Mouse (Mus musculus) frontal cortex, postnatal 14 days (tissue): Measurements from ENCODE around the gene Acot3.

Source experiments
- DNase-seq, 2 experiments: peaks; one replicate each; pipeline ENCODE4 v3.0.0; 2022; ENCODE audit warnings: low spot score in 2 of 2

The Acot3 gene

DNA sequence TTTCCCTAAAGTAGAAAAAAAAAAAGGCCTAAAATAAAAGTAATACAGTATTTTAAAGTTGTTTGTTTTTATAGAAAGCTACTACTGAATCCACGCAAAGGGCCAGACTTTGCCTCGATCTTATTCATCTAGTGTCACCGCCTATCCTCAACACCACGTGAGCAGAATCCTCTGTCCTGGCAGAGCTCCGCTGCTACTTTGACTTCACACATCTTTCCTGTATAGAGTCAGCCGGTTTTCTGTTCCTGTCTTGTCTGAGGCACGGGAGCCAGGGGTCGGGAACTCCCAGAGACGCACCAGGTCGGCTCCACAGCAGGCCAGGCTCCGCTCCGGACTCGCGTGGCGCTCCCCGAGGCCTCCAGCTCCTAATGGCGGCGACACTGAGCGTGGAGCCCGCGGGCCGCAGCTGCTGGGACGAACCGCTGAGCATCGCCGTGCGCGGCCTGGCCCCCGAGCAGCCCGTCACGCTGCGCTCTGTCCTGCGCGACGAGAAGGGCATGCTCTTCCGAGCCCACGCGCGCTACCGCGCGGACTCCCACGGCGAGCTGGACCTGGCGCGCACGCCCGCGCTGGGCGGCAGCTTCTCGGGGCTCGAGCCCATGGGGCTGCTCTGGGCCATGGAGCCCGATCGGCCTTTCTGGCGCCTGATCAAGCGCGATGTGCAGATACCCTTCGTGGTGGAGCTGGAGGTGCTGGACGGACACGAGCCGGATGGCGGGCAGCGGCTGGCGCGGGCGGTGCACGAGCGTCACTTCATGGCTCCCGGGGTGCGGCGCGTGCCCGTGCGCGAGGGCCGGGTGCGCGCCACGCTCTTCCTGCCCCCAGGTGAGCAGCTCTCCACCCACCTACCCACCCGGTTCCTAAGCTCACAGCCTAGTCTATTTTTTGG is 48.9 kb downstream of the Acot3 start, which contains the start of gene Acot6:
Gene Acot6, plus strand, starts transcription at position 51 of the 889 bp plus-strand sequence.
- peak; percentile 13 to 14 for DNase-seq

GRCm38 (mm10) chr12:84101493-84101845 is 49.5 kb downstream of the Acot3 start:
- no peak for DNase-seq

- DNase-seq: no peak
Observed at GRCm38 (mm10) chr12:84107012-84107411, 55.1 kb downstream of the Acot3 start.

- DNase-seq: no peak
Observed at GRCm38 (mm10) chr12:84107692-84108091, 55.7 kb downstream of the Acot3 start.

GRCm38 (mm10) chr12:84109924-84110323 is 58.0 kb downstream of the Acot3 start:
- no peak for DNase-seq
